Mouse (Mus musculus) liver (tissue): ENCODE results near the gene Dact1.

Experiments
- DNase-seq: peaks from one replicate; pipeline ENCODE4 v3.0.0-alpha.2; 2020; ENCODE audit warnings: mixed read lengths

The Dact1 gene

DNA sequence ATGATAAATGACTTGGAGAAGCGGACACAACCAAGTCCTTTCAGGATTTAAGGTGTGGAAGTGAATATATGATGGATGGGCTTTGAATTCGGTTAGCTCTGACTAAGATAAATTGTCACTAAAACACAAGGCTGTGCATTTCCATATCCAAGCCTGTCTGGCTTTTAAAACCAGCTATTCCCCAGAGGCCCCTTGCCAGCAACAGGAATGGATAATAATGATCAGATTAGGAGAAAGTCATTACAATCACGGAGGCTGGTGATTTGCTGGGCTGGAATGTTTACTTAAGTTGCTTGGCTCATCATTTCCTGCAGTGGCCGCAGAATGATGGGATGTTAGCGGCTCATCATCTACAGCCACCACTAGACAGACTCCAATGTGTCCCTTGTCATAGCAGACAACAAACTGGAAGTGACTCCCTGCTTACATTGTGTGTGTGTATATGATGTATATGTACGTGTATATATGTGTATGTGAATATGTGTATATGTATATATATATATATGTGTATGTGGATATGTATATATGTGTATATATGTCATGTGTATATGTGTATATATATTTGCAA lies 28.3 kb downstream of the Dact1 start:
- no peak for DNase-seq

DNA sequence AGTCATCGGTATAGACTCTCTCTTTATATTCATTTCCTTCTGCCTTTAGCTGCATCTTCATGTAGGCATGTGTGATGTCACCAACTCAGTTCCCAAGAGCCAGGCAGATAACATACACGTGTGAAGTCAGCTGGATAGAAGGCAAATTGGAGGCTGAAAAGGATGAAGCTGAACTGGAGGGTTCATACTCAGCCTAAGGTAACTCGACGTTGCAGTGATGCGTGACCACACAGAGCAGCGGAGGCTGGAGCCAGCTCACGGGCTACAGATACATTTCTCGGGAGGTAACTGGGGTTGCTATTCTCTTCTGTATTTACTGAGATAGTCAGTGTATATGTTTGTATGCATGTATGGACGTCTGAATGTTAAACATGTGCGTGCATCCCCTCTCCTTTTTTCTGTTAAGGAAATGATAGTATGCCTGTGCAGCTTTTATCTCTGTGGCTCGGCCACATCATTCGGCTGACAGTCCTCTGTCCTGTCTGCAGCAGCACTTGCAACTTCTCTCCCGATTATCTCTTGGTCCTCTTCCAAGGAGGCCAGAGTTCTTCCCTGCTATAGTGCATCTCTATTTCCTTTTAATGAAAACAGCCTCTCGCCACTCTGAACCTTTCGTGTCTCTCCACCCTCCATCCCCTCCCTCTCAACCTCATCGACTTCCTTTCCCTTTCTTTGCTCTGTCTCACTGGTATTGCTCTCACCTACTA lies 29.6 kb downstream of the Dact1 start:
- DNase-seq: no peak

- DNase-seq: no peak
Observed at GRCm38 (mm10) chr12:71342397-71342796, 32.7 kb downstream of the Dact1 start.

DNA sequence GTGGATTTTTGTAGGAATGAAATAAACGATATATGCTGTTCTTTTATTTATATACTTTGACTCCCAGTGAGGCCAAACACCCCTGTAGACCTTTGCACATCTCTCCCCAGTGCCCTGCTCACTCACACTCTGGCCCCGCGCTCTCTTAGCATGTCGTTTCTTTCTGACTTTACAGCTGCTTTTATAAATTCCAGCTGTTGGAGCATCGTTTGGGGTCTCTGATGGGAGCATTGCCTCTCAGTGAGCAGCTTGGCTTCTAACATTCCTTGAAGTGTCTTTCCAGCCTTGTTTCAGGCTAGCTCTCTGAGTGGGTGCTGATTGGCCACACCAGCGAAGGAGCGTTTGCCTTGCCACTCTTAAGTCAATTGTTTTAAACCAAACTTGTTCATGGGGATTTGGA lies 35.8 kb downstream of the Dact1 start:
- no peak for DNase-seq

DNA sequence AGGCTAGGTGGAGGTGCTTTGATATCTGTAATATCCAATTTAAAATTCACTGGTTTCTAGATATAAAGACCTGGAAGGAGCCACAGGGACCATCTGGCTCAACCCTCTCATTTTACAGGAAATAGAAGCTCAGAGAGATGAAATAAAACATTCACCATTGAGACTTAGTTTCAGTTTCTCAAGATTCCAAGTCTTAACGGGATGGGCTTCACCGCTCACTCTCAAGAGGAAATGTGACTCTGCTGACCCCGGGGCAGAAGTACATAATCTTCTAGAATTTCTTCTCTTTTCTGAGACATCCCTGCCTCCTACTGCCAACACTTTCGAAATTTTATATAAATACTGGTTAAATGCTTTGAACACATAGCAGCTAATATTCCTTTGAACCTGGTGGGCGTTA lies 36.4 kb downstream of the Dact1 start:
- no peak for DNase-seq

- DNase-seq: no peak
Observed at GRCm38 (mm10) chr12:71348401-71348896, 38.8 kb downstream of the Dact1 start.

GRCm38 (mm10) chr12:71350077-71350476 lies 40.4 kb downstream of the Dact1 start:
- DNase-seq: no peak

GRCm38 (mm10) chr12:71354656-71355055 lies 45.0 kb downstream of the Dact1 start:
- no peak for DNase-seq

- DNase-seq: no peak
Observed at GRCm38 (mm10) chr12:71355092-71355491, 45.4 kb downstream of the Dact1 start.

DNA sequence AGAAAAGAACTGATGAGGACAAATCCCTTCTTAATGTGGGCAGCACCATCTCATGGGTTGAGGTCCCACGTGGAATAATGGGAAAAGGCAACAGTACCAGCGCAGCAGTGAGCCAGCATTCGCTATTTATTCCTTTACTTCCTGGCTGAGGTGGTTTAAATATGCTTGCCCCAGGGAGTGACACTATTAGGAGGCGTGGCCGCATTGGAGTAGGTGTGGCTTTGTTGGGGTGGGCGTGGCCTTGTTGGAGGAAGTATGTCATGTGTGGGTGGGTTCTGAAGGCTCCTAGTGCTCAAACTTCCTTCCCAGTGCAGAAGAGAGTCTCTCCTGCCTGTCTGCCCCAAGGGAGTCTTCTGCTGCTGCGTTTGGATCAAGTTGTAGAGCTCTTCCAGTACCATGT lies 51.9 kb downstream of the Dact1 start:
- DNase-seq: peak; percentile 22

- DNase-seq: no peak
Observed at GRCm38 (mm10) chr12:71362425-71362824, 52.7 kb downstream of the Dact1 start.

DNA sequence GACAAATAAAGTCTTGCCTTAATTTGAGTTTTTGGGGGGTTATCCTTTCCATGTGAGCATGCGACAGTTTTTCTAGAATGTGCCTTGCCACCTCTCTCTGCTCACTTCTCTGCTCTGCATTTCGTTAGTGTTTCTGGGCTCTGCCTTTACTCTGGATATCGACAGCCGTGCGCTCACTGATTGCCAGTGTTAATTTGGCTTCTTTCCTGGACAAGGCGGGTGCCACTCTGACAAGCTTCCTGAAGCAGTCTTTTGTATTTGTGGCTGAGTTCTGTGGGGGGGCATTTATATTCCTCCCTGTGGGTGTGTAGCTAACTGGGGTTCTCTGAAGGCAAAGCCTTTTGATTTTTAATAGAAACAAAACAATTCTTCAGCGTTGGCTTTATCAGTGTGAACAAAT lies 54.4 kb downstream of the Dact1 start:
- no peak for DNase-seq

DNA sequence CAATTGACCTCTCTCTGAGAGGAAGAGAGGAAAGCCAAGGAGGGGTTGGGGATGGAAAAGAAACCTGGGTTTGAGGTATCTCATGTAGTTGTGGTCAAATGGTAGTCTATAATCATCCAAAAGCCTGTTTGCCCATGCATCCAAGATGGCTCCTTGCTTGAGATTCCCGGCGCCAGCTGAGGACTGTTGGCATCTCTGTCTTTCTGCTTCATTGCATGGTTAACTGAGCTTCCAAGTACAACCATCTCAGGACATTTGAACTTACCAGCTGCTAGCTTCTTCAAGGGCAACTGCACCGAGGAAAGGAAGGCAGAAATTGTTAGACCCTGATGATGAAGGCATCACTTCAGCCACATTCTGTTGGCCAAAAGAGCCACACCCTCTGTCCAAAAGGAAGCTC lies 54.8 kb downstream of the Dact1 start:
- DNase-seq: no peak

DNA sequence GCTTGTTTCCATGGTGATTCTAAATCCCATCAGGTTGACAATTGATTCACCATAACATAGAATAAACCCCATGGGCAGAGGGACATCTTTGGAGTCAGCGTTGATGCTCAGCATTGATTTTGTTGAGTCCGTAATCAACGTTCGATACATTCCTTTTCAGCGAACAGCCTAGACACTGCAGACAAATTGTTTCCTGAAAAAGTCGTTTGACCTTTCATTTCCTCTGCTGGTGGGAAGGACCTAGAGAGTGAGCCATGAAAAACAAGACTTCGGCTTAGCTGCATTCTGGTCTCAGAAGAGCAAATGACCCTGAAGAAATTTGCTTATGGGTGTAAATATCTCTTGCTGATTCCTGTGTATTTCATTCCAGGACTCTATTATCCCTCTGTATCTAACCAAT lies 55.5 kb downstream of the Dact1 start:
- DNase-seq: no peak

DNA sequence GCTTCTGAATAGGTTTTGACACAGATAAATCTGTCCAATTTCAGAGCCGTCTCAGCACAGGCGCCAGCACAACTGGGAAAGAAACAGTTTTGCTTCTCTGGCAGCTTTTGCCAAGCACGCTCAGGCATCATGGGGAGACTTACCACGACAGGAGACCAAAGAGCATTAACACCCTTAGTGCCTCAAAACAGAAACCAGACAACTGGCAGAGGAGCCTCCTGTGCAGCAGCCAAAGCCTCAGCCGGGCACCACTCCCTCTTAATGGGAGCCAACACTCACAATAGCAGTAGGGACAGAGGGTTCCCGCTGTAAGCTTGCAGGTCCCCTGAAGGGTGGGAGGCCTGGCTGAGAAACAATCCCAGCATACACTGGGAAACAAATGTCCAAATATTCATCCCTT lies 56.5 kb downstream of the Dact1 start:
- DNase-seq: no peak

DNA sequence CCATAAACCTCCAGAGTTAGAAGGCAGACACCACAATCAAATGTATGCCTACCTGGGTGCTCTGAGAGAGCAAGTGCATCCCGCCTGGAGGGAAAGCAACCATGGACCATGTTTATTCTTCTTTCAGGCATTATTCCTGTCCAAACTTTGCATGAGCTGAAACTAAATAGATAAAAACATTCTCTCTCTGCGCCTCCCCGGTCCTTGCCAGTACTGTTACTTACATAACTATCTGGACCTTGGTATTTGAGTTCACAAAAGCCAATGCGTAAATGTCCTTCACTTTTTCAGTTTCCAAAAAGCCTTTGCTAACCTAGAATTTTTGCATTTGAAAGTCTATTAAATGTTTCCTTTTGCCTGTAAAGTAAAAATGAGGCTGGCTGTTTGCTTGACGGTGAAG lies 58.9 kb downstream of the Dact1 start:
- no peak for DNase-seq
